Mouse (Mus musculus) limb, embryonic 15.5 days (tissue): ENCODE measurements around the gene Ier5l. TPM values are rescaled to one million over a fixed set of nuclear protein-coding genes. Genes with fewer than 3 reads are reported as not detected.
A peak's percentile ranks its signal among the peaks of the same experiment; 100 is the strongest.

ENCODE experiments used
- ATAC-seq: fragments of 200-750 bp; cut with Nextera tagmentation; 2 replicates; pipeline ENCODE4 v1.8.0; 2017; ENCODE audit warnings: low read depth, moderate TSS enrichment; ENCODE audit not compliant: insufficient number of reproducible peaks, low FRiP score, low TSS enrichment
- H3K27ac ChIP-seq: fragments of 300-500 bp; sonication (generic); 2 replicates; pipeline ENCODE4 v1.5.1; 2015; ENCODE audit warnings: moderate library complexity, mild to moderate bottlenecking, inconsistent platforms
- H3K27me3 ChIP-seq: fragments of 300-500 bp; sonication (generic); 2 replicates; pipeline ENCODE4 v1.6.1; 2015; ENCODE audit warnings: inconsistent platforms
- H3K36me3 ChIP-seq: fragments of 300-500 bp; sonication (generic); 2 replicates; pipeline ENCODE4 v1.6.1; 2015; ENCODE audit warnings: inconsistent platforms
- H3K4me1 ChIP-seq: fragments of 300-500 bp; sonication (generic); 2 replicates; pipeline ENCODE4 v1.6.1; 2015; ENCODE audit warnings: inconsistent platforms
- H3K4me2 ChIP-seq: fragments of 300-500 bp; sonication (generic); 2 replicates; pipeline ENCODE4 v1.6.1; 2015; ENCODE audit warnings: mild to moderate bottlenecking, inconsistent platforms
- H3K4me3 ChIP-seq: fragments of 300-500 bp; sonication (generic); 2 replicates; pipeline ENCODE4 v1.5.1; 2015; ENCODE audit warnings: mild to moderate bottlenecking, inconsistent platforms
- H3K9ac ChIP-seq: fragments of 300-500 bp; sonication (generic); 2 replicates; pipeline ENCODE4 v1.6.1; 2015; ENCODE audit warnings: inconsistent platforms
- H3K9me3 ChIP-seq: fragments of 300-500 bp; sonication (generic); 2 replicates; pipeline ENCODE4 v1.6.1; 2016; ENCODE audit warnings: inconsistent platforms
- WGBS: fragments of 180-500 bp; shearing (Covaris S2); methylation state at CpG from one replicate; pipeline ENCODE4 v1.1.7; 2015; 5-methylcytosine and 5-hydroxymethylcytosine counted together
- polyA plus RNA-seq: library from polyadenylated mRNA; unstranded; fragments of >200 nt; fragmentation: Nextera tagmentation; extraction: Ambion mirVana; gene quantifications from 2 replicates; pipeline ENCODE4 v1.2.1, GENCODE M21; 2015

Ier5l gene
- polyA plus RNA-seq, 1 experiment from 2014 or later: 2.1 TPM

- 83% methylated on average over 10 of the region's 10 CpGs for WGBS
- H3K36me3 ChIP-seq: peaks cover 73% of the 10 kb centered on the region
- no peak overlapping the region for H3K4me2 ChIP-seq
- no peak overlapping the region for H3K9ac ChIP-seq
- no peaks in the 10 kb centered on the region for H3K9me3 ChIP-seq
- no peaks in the 10 kb centered on the region for H3K27me3 ChIP-seq
- no peak overlapping the region for H3K4me3 ChIP-seq
- ATAC-seq: no peak
- H3K27ac ChIP-seq: 0 out of 2 replicates have a peak overlapping the region, but pooled peaks have one; percentile 4
- H3K4me1 ChIP-seq: peaks cover 42% of the 10 kb centered on the region
Observed at GRCm38 (mm10) chr2:30446891-30447826, 26.9 kb downstream of the Ier5l start.

DNA sequence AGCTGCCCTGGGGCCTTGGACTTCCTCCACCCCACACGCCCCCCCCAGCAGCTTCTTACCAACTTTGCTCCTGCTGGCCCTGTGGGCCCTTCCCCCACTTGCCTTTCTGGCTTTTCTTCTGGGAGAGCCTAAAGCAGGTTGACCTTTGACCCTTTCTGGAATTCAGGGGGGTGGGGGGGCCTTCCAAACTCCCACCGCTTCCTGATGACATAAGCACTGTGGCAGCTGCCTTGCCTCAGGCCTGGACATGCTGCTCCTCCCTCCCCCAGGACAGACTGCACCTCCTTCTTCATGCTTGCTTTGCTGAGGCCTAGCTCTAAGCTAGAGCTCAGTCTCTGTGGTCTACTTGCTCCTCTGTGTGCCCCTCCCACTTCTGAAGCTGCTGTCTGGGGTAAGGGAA lies 28.7 kb downstream of the Ier5l start:
- Histone ChIP-seq H3K27ac (peak overlapping the region; percentile 73), H3K9ac (no peak overlapping the region), H3K27me3 (no peaks in the 10 kb centered on the region), H3K9me3 (no peaks in the 10 kb centered on the region), H3K4me2 (no peak overlapping the region), H3K36me3 (peaks cover 61% of the 10 kb centered on the region), H3K4me1 (peaks cover 60% of the 10 kb centered on the region), H3K4me3 (no peak overlapping the region)
- ATAC-seq: no peak
- WGBS: 37% methylated on average over 2 of the region's 2 CpGs

- Histone ChIP-seq H3K9ac (no peak overlapping the region), H3K27ac (peak overlapping the region; percentile 97), H3K4me3 (no peak overlapping the region), H3K9me3 (no peaks in the 10 kb centered on the region), H3K4me2 (no peak overlapping the region), H3K36me3 (peaks cover 58% of the 10 kb centered on the region), H3K4me1 (peaks cover 68% of the 10 kb centered on the region), H3K27me3 (no peaks in the 10 kb centered on the region)
- no peak for ATAC-seq
Observed at GRCm38 (mm10) chr2:30444450-30444849, 29.6 kb downstream of the Ier5l start.

GRCm38 (mm10) chr2:30444006-30444405 lies 30.0 kb downstream of the Ier5l start:
- Histone ChIP-seq H3K4me3 (no peak overlapping the region), H3K9me3 (no peaks in the 10 kb centered on the region), H3K27me3 (no peaks in the 10 kb centered on the region), H3K9ac (no peak overlapping the region), H3K4me2 (no peak overlapping the region), H3K27ac (peak overlapping the region; percentile 97), H3K4me1 (peaks cover 71% of the 10 kb centered on the region), H3K36me3 (peaks cover 58% of the 10 kb centered on the region)
- 69% methylated on average over 5 of the region's 5 CpGs for WGBS
- no peak for ATAC-seq

GRCm38 (mm10) chr2:30443281-30443680 lies 30.7 kb downstream of the Ier5l start:
- WGBS: 66% methylated on average over 4 of the region's 4 CpGs
- H3K9ac ChIP-seq: peak overlapping the region; percentile 23; the same call in 1 of the 2 replicates
- no peak for ATAC-seq
- peaks cover 71% of the 10 kb centered on the region for H3K4me1 ChIP-seq
- no peaks in the 10 kb centered on the region for H3K9me3 ChIP-seq
- 0 out of 2 replicates have a peak overlapping the region, but pooled peaks have one; percentile 48 for H3K4me2 ChIP-seq
- H3K4me3 ChIP-seq: no peak overlapping the region
- H3K27ac ChIP-seq: peak overlapping the region; percentile 97
- H3K27me3 ChIP-seq: no peaks in the 10 kb centered on the region
- peaks cover 60% of the 10 kb centered on the region for H3K36me3 ChIP-seq

- Histone ChIP-seq H3K27me3 (no peaks in the 10 kb centered on the region), H3K36me3 (peaks cover 64% of the 10 kb centered on the region), H3K4me3 (peak overlapping the region; percentile 16), H3K27ac (peak overlapping the region; percentile 97), H3K9me3 (no peaks in the 10 kb centered on the region), H3K4me2 (peak overlapping the region; percentile 48), H3K4me1 (peaks cover 71% of the 10 kb centered on the region), H3K9ac (peak overlapping the region; percentile 23; the same call in 1 of the 2 replicates)
- WGBS: 29% methylated on average over 5 of the region's 5 CpGs
- no peak for ATAC-seq
Observed at GRCm38 (mm10) chr2:30442498-30442890, 31.5 kb downstream of the Ier5l start.

- peaks cover 64% of the 10 kb centered on the region for H3K36me3 ChIP-seq
- peak overlapping the region; percentile 48 for H3K4me2 ChIP-seq
- H3K9ac ChIP-seq: peak overlapping the region; percentile 18; the same call in 1 of the 2 replicates
- peak overlapping the region; percentile 16 for H3K4me3 ChIP-seq
- ATAC-seq: peak; percentile 79
- H3K4me1 ChIP-seq: peaks cover 71% of the 10 kb centered on the region
- H3K9me3 ChIP-seq: no peaks in the 10 kb centered on the region
- H3K27ac ChIP-seq: peak overlapping the region; percentile 97
- 2% methylated on average over 15 of the region's 15 CpGs for WGBS
- no peaks in the 10 kb centered on the region for H3K27me3 ChIP-seq
Observed at GRCm38 (mm10) chr2:30441518-30442497, 32.2 kb downstream of the Ier5l start.

DNA sequence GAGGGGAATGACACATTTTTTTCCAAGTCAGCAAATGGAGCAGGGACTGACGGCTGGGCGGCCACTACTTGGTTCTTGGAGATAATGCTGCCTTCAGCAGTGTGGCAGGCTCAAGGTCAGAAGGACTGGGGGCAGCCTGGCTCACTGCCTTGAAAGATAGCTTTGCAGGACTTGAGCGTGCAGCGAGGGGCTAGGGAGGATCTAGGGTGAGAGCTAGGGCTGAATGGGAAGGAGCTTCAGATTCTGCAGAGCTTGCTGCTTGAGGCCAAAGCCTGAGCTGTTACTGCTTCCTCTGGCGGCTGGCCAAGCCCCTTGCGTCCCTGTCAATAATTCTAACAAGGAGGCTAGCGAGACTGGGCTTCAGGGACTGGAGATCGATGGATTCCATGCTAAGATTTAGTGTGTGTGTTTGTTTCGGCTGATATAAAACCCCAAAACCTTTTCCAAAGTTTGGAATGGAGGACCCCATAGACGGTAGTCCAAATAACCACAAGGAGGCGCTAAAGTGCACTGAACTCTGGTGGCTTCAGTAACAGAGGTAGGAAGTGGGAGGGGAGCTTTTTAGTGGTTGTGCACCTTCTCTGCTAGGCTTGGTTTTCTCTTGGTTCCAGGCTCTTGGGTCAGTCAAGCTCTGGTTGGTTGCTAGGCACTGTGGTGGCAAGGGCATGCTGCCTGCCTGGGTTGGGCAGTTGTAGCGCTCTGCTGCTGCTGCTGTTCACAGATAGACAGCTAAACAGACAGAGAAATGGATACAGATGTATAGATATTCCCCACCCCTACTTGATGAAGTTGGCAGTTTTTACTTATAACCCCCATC lies 33.1 kb downstream of the Ier5l start:
- 8% methylated on average over 12 of the region's 12 CpGs for WGBS
- Histone ChIP-seq H3K27ac (peak overlapping the region; percentile 97), H3K9ac (no peak overlapping the region), H3K4me2 (peak overlapping the region; percentile 48), H3K4me1 (peaks cover 66% of the 10 kb centered on the region), H3K9me3 (no peaks in the 10 kb centered on the region), H3K27me3 (no peaks in the 10 kb centered on the region), H3K4me3 (peak overlapping the region; percentile 16), H3K36me3 (peaks cover 56% of the 10 kb centered on the region)
- peak; percentile 12; the same call in 1 of the 2 replicates for ATAC-seq

- Histone ChIP-seq H3K9me3 (no peaks in the 10 kb centered on the region), H3K27me3 (no peaks in the 10 kb centered on the region), H3K4me2 (peak overlapping the region; percentile 17; the same call in 1 of the 2 replicates), H3K27ac (peak overlapping the region; percentile 97), H3K36me3 (peaks cover 52% of the 10 kb centered on the region), H3K9ac (no peak overlapping the region), H3K4me1 (peaks cover 59% of the 10 kb centered on the region), H3K4me3 (no peak overlapping the region)
- no peak for ATAC-seq
- WGBS: 26% methylated on average over 3 of the region's 3 CpGs
Observed at GRCm38 (mm10) chr2:30440211-30440700, 33.8 kb downstream of the Ier5l start.

- H3K27ac ChIP-seq: peak overlapping the region; percentile 97
- ATAC-seq: no peak
- 93% methylated on average over 6 of the region's 6 CpGs for WGBS
- H3K4me3 ChIP-seq: no peak overlapping the region
- H3K4me2 ChIP-seq: no peak overlapping the region
- no peaks in the 10 kb centered on the region for H3K27me3 ChIP-seq
- H3K9me3 ChIP-seq: no peaks in the 10 kb centered on the region
- H3K9ac ChIP-seq: no peak overlapping the region; the same call in 1 of the 2 replicates
- H3K4me1 ChIP-seq: peaks cover 53% of the 10 kb centered on the region
- H3K36me3 ChIP-seq: peaks cover 54% of the 10 kb centered on the region
Observed at GRCm38 (mm10) chr2:30439631-30440030, 34.4 kb downstream of the Ier5l start.

DNA sequence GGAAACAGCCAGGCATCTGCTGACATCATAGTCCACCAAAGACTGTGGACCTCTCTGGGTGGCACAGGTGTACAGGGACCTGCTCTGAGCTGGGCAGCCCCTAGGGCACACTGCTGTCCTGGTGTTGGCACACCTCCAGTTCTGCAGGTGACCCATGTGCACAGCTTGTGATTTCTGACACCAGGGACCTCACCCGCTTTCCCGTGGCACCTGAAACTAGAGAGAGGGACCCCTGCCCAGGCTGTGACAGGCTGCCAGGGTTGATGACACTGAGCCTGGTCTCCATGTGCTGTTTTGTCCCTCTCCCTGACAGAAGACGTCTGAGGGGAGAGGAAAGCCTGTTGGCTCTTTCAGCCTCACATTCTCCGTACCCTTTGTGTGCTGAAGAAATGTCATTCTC lies 36.2 kb downstream of the Ier5l start:
- H3K27ac ChIP-seq: no peak overlapping the region
- no peak overlapping the region; the same call in 1 of the 2 replicates for H3K9ac ChIP-seq
- WGBS: 84% methylated on average over 4 of the region's 4 CpGs
- H3K4me2 ChIP-seq: no peak overlapping the region
- H3K36me3 ChIP-seq: peaks cover 56% of the 10 kb centered on the region
- peaks cover 35% of the 10 kb centered on the region for H3K4me1 ChIP-seq
- H3K4me3 ChIP-seq: no peak overlapping the region
- H3K9me3 ChIP-seq: no peaks in the 10 kb centered on the region
- H3K27me3 ChIP-seq: no peaks in the 10 kb centered on the region
- no peak for ATAC-seq
